Mouse (Mus musculus): ENCODE measurements around the gene Rsrp1.

Rsrp1 gene

DNA sequence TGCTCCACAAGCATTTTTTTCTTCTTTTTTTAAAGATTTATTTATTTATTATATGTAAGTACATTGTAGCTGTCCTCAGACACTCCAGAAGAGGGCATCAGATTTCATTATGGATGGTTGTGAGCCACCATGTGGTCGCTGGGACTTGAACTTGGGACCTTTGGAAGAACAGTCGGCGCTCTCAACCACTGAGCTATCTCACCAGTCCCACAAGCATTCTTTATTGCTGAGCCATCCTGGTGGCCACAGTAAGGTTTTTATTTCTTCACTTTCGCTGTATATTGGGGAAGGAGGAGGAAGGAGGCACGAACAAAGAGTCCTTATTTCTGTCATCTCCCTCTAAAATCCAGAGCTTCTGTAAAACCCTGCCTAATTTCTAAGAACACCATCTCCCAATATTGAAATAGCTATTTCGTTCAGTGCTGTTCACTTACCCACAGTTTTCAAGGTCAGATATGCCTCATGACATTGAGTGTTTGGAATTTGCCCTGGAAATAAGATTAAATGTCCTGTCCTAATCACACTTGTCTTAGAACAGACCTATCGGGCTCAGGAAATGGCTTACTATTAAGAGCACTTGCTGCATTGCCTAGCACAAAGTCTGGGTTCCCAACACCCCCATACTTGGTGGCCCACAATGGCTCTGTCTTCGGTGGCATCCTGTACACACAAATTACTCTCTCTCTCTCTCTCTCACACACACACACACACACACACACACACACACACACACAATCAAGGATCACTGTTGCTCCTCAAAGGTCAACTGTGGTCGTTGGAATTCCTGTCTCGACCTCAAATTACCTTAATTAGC lies 1.1 kb upstream of the Rsrp1 start:
- no peak for DNase-seq (ENCODE audit: low read depth, low spot score)

DNA sequence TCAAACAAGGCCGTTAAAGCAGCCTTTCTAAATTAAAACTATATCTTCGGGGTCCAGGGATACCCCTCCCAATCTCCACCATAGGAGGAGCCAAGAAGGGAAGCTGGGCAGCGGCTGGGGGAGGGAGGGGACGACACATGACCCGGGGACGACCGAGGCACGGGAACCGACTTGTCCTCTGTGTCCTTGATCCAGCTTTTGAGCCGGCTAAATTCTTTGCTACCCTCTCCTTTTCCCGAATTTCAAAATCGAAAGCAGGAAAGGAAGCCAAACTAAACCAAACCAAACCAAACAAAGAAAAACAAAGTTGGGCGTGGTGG lies 507 bp upstream of the Rsrp1 start:
- no peak for DNase-seq (ENCODE audit: low read depth, low spot score)

DNA sequence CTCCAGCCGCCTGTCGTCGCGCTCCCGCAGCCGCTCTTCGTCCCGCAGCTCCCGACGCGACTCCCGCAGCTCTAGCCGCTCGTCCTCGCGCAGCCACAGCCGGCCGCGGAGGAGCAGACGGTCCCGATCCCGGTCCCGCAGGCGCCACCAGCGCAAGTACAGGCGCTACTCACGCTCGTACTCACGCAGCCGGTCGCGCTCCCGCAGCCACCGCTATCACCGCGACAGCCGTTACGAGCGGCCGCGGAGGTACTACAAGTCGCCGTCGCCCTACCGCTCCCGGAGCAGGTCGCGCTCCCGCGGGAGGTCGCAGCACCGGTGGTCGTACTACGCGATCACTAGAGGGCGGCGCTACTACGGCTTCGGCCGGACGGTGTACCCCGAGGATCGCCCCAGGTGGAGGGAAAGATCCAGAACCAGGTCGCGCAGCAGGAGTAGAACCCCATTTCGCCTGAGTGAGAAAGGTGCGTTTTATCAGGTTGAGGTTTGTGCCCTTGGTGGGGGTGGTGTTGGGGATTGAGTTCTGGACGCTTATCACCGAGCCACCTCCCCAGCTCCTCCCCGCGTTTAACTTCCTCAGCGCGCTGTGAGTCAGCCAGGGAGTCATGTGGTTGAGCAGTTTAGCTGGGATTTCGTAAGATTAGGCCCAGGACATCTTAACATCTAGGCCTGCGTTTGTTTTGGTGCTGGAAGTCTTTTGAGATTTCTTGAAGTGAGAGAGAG lies 788 bp downstream of the Rsrp1 start:
- DNase-seq (ENCODE audit: low read depth, low spot score), result no peak

DNA sequence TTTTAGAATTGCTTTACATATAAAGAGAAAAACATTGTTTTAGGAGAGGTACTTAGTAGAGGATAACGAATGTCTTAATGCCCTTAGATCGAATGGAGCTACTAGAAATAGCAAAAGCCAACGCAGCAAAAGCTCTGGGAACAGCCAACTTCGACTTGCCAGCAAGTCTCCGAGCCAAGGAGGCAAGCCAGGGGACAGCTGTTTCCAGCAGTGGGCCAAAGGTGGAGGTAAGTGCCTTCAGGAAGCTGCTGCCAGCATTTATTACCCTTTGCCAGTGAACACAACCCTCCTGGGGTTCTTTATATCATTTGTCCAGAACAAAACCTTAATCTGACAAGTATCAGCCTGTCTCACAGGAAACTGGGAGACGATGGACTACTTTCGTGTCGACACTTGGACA lies 1.8 kb downstream of the Rsrp1 start:
- no peak for DNase-seq (ENCODE audit: low read depth, low spot score)

DNA sequence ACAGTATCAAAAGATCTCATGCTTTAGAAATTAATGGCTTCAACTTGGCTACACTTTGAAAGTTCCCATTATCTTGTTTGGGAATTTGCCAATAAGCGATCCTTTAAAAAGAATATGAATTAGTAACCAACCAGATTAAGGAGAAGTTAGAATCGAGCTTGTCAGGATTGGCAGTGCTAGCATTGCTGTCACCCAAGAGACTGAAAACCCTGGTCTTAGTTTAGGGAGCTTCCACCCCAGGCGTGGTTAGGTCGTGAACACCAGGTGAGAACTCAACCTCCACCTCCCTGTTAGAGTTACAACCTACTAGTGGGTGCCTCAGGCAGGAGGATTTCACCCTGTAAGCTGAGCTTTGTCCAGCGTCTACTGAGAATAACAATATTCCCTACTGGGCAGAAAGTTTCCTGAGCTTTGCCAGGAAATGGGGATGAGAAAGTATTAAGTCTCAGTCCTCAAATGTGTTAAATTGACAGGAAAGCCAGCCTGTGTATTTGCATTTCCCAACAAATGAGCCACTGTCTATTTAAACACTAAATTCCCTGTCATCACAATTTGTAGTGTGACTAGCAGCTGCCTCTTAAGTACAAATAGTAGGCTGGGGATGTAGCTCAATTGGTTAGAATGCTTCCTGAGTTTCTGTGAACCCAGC lies 4.5 kb downstream of the Rsrp1 start:
- no peak for DNase-seq (ENCODE audit: low read depth, low spot score)

DNA sequence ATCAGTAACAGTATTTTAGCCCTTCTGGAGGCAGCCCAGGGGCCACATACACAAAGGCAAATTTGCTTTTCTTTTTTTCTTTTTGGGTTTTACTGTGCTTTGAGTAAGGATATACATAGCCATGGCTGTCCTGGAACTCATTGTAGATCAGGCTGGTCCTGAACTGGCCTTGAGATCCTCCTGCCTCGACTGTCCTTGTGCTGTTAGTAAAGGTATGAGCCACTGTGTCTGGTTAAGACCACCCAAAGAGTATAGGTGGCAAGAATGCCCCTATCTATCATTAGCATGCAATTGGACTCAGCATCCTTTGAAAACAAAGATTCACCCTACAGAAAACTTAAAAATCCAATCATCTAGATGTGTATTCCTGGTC lies 5.1 kb downstream of the Rsrp1 start:
- DNase-seq (ENCODE audit: low read depth, low spot score), result no peak

DNA sequence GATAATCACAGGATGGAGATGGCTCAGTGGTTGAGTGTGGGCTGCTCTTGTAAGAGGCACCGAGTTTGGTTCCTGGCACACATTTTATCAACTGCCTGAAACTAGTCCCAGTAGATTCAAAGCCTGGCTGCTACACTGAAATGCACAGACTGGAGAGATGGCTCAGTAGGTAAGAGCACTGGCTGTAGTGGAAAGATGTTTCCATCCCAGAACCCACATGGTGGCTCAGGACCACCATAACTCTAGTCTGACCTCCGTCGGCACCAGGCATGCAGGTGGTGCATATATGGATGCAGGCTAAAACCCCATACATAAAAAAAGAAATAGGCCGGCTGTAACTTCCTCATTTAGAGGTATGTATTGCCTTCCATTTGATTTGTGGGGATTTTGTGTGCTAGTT lies 6.1 kb downstream of the Rsrp1 start:
- no peak for DNase-seq (ENCODE audit: low read depth, low spot score)

DNA sequence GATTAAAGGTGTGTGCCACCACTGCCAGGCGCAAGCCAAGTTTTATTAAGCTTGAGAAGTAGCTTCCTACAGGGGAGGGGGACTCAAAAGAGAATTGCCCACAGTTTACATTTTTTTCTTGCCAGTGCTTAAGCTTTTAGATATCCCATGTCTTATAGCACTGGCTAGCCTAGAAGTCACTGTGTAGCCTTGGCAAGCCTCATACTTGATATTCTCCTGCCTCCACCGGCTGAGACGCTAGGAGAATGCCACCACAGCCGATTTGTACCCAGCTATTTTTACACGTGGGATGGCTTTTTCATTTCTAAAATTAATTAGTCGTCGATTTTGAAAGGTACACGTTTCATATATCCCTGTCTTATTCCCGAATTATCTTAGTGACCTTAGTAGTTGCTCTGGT lies 6.8 kb downstream of the Rsrp1 start:
- no peak for DNase-seq (ENCODE audit: low read depth, low spot score)

DNA sequence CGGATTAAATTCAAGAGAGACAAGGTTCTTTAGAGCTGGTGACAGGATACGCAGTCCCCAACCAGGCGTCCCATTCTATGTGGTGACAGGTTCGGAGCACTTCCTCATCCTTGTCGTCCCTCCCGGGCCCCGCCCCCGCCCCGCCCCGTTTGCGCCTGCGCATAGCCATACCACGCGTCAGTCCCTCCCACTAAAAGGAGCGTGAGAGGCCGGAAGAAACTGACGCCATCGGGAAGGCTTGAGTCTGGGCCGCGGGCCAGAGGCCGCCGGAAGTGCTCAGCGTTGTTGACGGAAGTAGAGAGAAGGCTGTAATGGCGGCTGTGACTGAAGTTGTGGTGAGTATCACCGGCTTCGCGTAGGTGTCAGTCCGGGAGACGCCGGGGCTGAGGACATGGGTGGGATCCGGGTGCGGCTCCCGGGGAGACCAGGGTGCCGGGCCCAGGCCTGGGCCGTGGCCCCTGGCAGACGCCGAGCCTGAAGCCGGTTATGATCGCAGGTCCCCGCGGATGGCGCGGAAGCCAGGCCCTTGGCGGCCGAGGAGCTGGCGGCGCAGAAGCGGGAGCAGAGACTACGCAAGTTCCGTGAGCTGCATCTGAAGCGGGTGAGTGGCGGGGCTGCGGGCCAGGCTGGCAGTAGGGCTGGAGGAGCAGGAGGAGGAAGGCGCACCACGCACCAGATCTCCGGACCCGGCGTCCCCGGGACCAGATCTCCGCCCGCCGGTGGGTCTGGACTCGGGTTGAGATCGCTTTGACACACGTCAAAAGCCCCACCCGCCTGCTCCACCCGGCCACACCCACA lies 7.5 kb downstream of the Rsrp1 start, which contains the start of gene Syf2:
Gene Syf2, plus strand, starts transcription at position 215 of the 798 bp plus-strand sequence.
- DNase-seq (ENCODE audit: low read depth, low spot score), result peak; percentile 88

DNA sequence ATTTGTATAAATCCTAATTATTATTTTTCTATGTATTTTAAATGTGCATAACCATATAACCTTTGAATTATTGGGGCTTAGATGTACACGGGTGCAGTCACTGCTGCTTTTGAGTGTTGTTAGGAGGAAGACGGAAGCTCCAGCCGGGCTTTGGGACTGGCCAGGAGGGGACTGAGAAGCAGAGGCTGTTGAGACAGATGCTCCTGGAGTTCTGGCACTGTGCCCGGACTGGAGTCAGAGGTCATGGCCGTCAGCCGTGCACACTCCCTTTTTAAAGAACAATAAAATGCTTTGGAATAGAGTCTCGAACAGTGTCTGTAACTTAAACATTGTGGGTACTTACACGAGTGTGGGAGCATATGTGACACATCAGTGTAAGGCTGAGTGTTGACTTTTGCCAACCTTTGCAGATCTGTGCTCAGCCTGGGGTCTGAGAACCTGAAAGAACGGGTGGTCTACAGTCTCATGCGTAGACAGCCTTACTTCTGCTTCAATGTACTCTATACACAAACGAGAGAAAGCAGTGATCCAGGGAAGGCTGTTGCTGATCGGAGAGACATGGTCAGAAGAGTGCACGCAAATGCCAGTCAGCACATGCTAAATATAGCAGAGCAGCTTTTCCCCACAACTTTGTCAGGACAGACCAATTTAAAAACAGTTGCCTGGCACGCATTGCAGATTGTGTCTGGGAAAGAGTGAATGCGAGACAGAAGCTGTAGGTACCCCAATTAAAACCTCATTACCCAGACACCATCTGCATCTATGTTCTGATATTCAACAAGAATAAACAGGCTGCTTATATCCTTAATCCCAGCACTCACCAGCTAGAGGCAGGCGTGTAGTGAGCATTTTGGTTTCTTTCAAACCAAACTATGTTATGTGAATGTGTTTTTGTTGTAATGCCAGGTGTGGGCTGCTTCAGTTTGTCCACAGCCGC lies 14.1 kb downstream of the Rsrp1 start:
- no peak for DNase-seq (ENCODE audit: low read depth, low spot score)

DNA sequence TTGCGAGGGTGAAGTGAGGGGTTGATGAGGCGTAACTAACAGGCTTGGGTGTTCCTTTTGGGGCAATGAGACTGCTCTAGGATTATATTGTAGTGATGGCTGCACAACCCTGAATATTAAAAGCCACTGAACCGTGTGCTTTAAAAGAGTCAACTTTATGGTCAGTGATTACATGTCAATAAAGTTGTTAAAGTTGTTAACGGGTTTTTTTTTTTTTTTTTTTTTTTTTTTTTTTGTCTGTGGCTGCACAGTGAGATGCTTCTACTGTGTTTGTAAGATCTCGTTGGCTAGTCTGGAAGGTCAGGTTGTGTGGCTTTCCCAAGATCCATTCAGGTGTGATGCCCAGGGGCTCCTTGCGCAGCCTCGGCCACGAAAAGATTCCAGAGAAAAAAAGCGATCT lies 16.5 kb downstream of the Rsrp1 start:
- no peak for DNase-seq (ENCODE audit: low read depth, low spot score)

DNA sequence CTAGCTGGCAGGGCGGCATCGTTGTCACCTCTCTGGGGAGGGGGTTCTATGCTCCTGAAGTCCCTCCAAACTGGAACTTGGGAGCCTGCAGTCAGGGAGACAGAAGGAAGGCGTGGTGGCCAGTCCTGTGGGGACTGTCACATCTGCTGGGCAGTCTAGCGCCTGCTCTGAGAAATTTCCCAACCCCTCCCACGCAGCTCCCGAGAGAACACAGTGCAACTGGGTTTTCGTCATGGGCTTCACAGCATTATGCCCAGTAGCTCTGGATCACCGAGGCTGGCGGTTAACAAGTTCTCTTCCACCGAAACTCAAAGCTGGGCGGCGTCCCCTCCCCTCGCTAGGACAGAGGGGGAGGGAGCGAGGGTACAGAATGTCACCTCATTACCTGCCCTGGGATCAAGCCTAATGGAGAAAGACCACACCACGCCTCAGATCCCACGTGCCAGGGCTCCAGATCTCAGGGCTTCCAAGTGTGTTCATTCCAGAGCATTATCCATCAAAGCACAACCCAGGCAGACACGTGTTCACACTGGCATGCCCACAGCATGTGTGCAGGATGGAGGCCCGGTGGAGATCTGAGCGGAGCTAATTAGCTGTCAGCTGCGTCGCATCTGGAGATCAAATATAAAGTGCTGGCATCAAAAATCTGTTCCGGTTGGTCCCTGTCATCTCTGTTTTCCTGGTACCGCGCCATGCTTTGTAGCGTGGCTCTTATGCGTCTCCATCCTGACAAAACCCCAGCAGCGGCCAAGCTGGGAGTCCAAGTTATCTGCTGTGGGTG lies 20.6 kb downstream of the Rsrp1 start:
- no peak for DNase-seq (ENCODE audit: low read depth, low spot score)

DNA sequence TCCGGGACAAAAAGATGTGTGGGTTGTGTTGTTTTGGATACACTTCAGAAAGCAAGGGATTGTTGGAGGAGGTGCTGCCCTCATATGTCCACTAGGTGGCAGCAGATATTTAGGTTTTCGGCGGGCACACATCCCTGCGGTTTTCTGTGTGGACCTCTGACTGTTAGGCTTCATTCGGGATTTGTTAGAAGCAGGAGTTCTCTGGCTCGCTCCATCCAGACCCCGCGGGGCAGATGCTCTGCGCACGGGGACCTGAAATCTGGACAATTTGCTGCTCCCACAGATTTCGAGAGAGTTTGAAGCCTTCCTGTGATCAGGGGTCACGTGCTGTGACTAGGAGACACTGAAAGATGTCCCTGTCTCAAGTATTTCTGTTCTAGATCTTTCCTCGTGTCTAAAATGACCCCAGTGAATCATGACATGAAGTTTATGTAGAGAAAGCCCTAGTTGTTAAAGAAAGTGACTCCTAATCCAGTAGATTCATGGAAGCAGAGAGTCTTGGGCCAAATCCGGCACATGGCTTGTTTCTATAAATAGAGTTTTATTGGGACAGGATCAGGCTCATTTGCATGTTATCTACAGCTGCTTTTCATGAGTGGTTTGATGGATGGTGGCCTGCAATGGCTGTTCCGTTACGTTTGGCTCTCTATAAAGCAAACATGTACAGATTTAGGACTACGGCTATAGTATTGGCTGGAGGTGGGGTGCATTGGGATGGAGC lies 22.8 kb downstream of the Rsrp1 start:
- no peak for DNase-seq (ENCODE audit: low read depth, low spot score)

DNA sequence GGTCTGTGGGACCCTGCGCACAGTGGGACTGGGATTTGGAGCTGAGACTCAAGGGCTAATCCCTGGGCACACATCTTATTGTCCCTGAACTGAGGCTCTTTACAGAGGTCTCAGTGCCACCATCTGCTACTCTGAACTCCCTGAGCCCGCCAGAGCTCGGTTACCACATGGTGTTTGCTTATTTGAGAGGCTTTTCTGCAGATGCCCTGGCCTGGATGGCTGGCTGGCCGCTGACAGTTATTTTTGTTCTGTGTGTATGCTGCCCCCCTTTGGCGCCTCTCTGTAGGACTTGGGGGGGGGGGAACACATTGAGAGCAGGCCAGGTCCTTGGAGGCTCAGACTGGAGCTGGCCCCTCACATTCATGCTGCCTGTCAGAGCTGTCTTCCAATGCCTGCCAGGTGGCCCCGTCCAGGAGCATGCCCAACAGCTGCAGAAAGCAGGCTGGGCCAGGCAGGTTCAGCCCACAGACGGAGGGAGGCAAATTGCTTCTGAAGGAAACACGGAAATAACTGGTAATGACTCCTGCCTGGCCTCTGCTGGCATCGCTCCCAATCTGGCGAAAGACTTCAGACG lies 27.2 kb downstream of the Rsrp1 start:
- no peak for DNase-seq (ENCODE audit: low read depth, low spot score)

DNA sequence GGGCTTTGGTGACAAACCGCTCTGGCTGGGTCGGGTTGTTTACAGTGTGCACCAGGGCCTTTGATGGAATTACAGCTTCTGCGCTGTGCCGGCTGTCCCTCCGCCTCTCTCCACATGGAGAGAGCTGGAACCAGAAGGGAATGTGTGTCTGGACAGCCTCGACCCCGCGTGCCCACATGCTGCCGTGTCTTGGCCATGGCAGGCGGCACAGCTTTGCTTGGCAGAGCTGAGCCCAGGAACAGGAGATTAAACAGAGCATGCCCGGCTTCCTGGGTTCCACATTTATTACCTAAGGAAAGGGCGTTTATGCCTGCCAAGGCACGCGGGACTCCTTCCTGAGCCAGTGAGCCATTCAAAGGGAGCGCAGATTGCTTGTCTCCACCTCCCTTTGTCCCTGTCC lies 31.1 kb downstream of the Rsrp1 start:
- DNase-seq (ENCODE audit: low read depth, low spot score), result no peak

DNA sequence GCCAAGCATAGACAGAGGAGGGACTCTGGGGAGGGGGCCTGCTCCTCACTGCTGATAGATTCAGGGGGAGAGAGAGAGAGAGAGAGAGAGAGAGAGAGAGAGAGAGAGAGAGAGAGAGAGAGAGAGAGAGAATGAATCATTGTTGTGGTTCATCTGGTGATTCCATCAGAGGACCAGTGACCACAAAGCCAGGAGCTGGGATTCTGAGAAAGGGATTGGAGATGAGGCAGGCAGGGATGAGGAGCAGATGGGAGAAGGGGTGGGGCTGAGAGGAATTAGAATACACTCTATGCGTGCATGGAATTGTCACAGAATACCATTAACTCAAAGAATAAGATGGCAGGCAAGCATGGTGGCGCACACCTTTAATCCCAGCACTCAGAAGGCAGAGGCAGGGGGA lies 31.8 kb downstream of the Rsrp1 start:
- DNase-seq (ENCODE audit: low read depth, low spot score), result no peak

DNA sequence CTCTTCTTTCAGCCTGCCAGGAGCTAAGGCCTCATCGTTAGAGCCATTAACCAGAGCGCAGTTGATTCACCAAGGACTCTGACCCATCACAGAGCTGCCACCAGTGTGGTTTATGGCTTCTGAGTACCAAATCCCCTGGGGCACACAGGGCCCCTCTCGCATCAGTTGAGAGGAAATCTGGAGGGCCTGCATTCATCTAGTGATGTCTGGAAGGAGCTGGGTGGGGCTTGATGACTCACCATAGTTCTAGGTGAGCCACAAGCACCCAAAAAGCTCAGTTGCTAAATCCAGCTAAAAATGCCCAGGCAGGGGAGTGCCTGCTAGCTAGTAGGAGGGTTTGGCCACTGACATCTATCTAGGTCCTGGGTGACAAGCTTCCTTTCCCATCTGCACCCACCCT lies 32.5 kb downstream of the Rsrp1 start:
- no peak for DNase-seq (ENCODE audit: low read depth, low spot score)

DNA sequence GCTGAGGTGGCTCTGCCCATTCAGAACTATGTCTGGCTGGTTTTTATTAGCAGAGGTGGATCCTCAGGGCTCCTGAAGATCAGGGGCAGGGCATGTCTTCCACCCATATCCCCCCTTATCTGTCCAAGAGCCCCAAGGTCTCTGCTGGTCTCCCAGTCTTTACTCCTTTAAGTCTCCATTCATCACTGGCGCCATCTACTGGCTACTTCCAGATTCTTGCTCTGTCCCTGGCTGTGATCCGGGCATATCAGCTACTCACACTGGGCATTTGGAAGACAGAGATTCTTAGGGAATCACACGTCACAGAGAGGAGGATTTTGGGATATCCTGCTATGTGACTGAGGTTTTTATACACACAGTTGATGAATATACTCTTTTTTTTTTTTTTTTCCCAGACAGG lies 32.9 kb downstream of the Rsrp1 start:
- DNase-seq (ENCODE audit: low read depth, low spot score), result no peak

All from WW6 (cell line).